Mouse (Mus musculus) heart, postnatal 0 days (tissue): ENCODE measurements around the gene Tm9sf2.

ENCODE experiments used
- CTCF ChIP-seq: IDR thresholded peaks from 2 replicates; pipeline ENCODE4 v1.5.1; 2016; ENCODE audit warnings: antibody characterized with exemption, control low read depth, low read depth
- EP300 ChIP-seq: IDR thresholded peaks from 2 replicates; pipeline ENCODE4 v1.6.1; 2016; ENCODE audit warnings: antibody characterized with exemption, low read depth

GRCm38 (mm10) chr14:122111681-122112080 is 4.8 kb downstream of the Tm9sf2 start:
- TF ChIP-seq EP300 (no peak), CTCF (peak; percentile 30)
